Mouse (Mus musculus) embryo, embryonic 11 days (tissue): Measurements from ENCODE around the gene Hprt.
"Not testable (repeated sequence)": the region's sequence is repeated elsewhere in the genome, so short reads cannot be mapped to it uniquely, and the experiment has no call there.

Experiments used
- DNase-seq: peaks from one replicate; pipeline ENCODE4 v3.0.0-alpha.2; 2015

Gene Hprt

GRCm38 (mm10) chrX:52987905-52988783 is at the start of gene Hprt:
Gene Hprt, plus strand, starts transcription at chrX:52988137.
- DNase-seq: peak; percentile 88

GRCm38 (mm10) chrX:52945509-52945908 is 42.4 kb upstream of the Hprt start:
- no peak for DNase-seq

- peak; percentile 33 for DNase-seq
Observed at GRCm38 (mm10) chrX:52949713-52950112, 38.2 kb upstream of the Hprt start.

GRCm38 (mm10) chrX:52956942-52957341 is 31.0 kb upstream of the Hprt start:
- no peak for DNase-seq

- peak; percentile 3 for DNase-seq
Observed at GRCm38 (mm10) chrX:52961559-52962110, 26.3 kb upstream of the Hprt start.

GRCm38 (mm10) chrX:52965149-52965548 is 22.8 kb upstream of the Hprt start:
- no peak for DNase-seq

- DNase-seq: no peak
Observed at GRCm38 (mm10) chrX:52971211-52972006, 16.5 kb upstream of the Hprt start.

GRCm38 (mm10) chrX:52972129-52972528 is 15.8 kb upstream of the Hprt start:
- no peak for DNase-seq

- DNase-seq: no peak
Observed at GRCm38 (mm10) chrX:52972680-52973079, 15.3 kb upstream of the Hprt start.

- DNase-seq: no peak
Observed at GRCm38 (mm10) chrX:52978576-52978975, 9.4 kb upstream of the Hprt start.

- DNase-seq: no peak
Observed at GRCm38 (mm10) chrX:52981378-52981777, 6.6 kb upstream of the Hprt start.

- not testable (repeated sequence) for DNase-seq
Observed at GRCm38 (mm10) chrX:52994726-52995125, 6.8 kb downstream of the Hprt start.

- DNase-seq: not testable (repeated sequence)
Observed at GRCm38 (mm10) chrX:53004887-53005286, 16.9 kb downstream of the Hprt start.

GRCm38 (mm10) chrX:53006062-53006461 is 18.1 kb downstream of the Hprt start:
- DNase-seq: peak; percentile 59

- DNase-seq: no peak
Observed at GRCm38 (mm10) chrX:53015549-53015948, 27.6 kb downstream of the Hprt start.

GRCm38 (mm10) chrX:53023021-53023420 is 35.1 kb downstream of the Hprt start:
- DNase-seq: no peak

- DNase-seq: peak; percentile 57
Observed at GRCm38 (mm10) chrX:53024268-53024667, 36.3 kb downstream of the Hprt start.

- peak; percentile 22 for DNase-seq
Observed at GRCm38 (mm10) chrX:53025471-53026223, 37.7 kb downstream of the Hprt start.

GRCm38 (mm10) chrX:53029559-53029958 is 41.6 kb downstream of the Hprt start:
- DNase-seq: no peak

- no peak for DNase-seq
Observed at GRCm38 (mm10) chrX:53038194-53038593, 50.3 kb downstream of the Hprt start.

GRCm38 (mm10) chrX:53039651-53040050 is 51.7 kb downstream of the Hprt start:
- peak; percentile 51 for DNase-seq

GRCm38 (mm10) chrX:53040138-53040537 is 52.2 kb downstream of the Hprt start:
- DNase-seq: no peak

- DNase-seq: no peak
Observed at GRCm38 (mm10) chrX:53041006-53041405, 53.1 kb downstream of the Hprt start.
